Mouse (Mus musculus) embryonic facial prominence, embryonic 15.5 days (tissue): ENCODE results near the gene Nav2. TPM values are rescaled to one million over a fixed set of nuclear protein-coding genes. Genes with fewer than 3 reads are reported as not detected.

Experiments
- ATAC-seq: fragments of 200-750 bp; cut with Nextera tagmentation; 2 replicates; pipeline ENCODE4 v1.8.0; 2017; ENCODE audit warnings: low read depth, moderate TSS enrichment; ENCODE audit not compliant: insufficient number of reproducible peaks, low FRiP score, low TSS enrichment
- H3K27ac ChIP-seq: fragments of 300-500 bp; sonication (generic); replicated peaks from 2 replicates; pipeline ENCODE4 v1.5.1; 2015; ENCODE audit warnings: mild to moderate bottlenecking, inconsistent platforms
- H3K27me3 ChIP-seq: fragments of 300-500 bp; sonication (generic); 2 replicates; pipeline ENCODE4 v1.6.1; 2015; ENCODE audit warnings: inconsistent platforms
- H3K36me3 ChIP-seq: fragments of 300-500 bp; sonication (generic); 2 replicates; pipeline ENCODE4 v1.6.1; 2015; ENCODE audit warnings: mild to moderate bottlenecking, inconsistent platforms
- H3K4me1 ChIP-seq: fragments of 300-500 bp; sonication (generic); 2 replicates; pipeline ENCODE4 v1.6.1; 2015; ENCODE audit warnings: inconsistent platforms
- H3K4me2 ChIP-seq: fragments of 300-500 bp; sonication (generic); replicated peaks from 2 replicates; pipeline ENCODE4 v1.6.1; 2015; ENCODE audit warnings: mild to moderate bottlenecking, inconsistent platforms
- H3K4me3 ChIP-seq: fragments of 300-500 bp; sonication (generic); replicated peaks from 2 replicates; pipeline ENCODE4 v1.5.1; 2015; ENCODE audit warnings: mild to moderate bottlenecking, inconsistent platforms
- H3K9ac ChIP-seq: fragments of 300-500 bp; sonication (generic); 2 replicates; pipeline ENCODE4 v1.6.1; 2015; ENCODE audit warnings: inconsistent platforms
- H3K9me3 ChIP-seq: fragments of 300-500 bp; sonication (generic); replicated peaks from 2 replicates; pipeline ENCODE4 v1.6.1; 2016; ENCODE audit warnings: inconsistent platforms
- WGBS: fragments of 180-500 bp; shearing (Covaris S2); methylation state at CpG from one replicate; pipeline ENCODE4 v1.1.7; 2015; 5-methylcytosine and 5-hydroxymethylcytosine counted together
- polyA plus RNA-seq: library from polyadenylated mRNA; unstranded; fragments of >200 nt; fragmentation: Nextera tagmentation; extraction: Ambion mirVana; gene quantifications from 2 replicates; pipeline ENCODE4 v1.2.1, GENCODE M21; 2015

Nav2 gene
- polyA plus RNA-seq, 1 experiment from 2014 or later = 23.4 TPM

DNA sequence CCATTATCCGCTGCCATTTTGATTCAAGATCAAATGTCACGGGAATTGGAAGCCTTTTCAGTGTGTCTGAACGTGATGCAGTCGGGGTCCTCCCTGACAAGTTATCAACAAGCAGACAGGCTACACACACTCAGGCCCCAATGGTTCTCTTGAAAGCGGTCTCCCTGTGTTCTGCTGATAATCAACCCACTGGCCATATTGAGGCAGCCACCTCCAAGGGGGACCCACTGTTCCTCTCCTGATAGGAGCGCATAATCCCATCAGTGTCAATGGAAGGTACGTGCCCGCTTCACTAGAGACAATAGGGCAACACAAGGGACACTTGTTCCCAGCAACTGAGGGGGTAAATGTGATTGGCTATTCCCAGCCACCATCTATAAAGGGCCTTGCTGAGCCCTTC lies 195.9 kb downstream of the Nav2 start:
- 54% methylated on average over 8 of the region's 8 CpGs for WGBS

DNA sequence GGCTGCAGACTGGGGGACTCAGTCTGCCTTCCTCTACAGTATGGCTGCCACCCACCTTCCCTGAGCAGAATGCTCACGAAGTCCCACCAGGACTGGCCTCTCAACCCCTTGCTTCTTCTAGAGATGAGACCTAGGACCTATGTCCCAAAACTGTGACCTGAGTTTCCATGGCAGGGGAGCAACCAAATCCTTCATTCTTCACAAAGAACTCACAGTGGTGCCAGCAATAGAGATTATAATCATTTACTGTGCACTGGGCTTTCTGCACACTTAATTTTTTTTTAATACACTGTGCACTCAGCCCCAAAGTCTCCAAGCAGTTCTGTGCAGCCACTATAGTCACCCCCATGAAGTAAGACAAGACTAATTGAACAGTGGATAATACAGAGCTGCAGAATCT lies 196.3 kb downstream of the Nav2 start:
- H3K4me3 ChIP-seq = no peak overlapping the region
- 76% methylated on average over 1 of the region's 1 CpGs for WGBS

More for the DNA sequence above, 195.9 kb downstream of the Nav2 start:
- Histone ChIP-seq H3K27ac (no peak overlapping the region), H3K4me3 (no peak overlapping the region), H3K36me3 (no peaks in the 10 kb centered on the region), H3K9ac (no peak overlapping the region), H3K27me3 (no peaks in the 10 kb centered on the region; the same call in 1 of the 2 replicates), H3K9me3 (no peaks in the 10 kb centered on the region), H3K4me2 (no peak overlapping the region), H3K4me1 (no peaks in the 10 kb centered on the region)
- no peak for ATAC-seq

DNA sequence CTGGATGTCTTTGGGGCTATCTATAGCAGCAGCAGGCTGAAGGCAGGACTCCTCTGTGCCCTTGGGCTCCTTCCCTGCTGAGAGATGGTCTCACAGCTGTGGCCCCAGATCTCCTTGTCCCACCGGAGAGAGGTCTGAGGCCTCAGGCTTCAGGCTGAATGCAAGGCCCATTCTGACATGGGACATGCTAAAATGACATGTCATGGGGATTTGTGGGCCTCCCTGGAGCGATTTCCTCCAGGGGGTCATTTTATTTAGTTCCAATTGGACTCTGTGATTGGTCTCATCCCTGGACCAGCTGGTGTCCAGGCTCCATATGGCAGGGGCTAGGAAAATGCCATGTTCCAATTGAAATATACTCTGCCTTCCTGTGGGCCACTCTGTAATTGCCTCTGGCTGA lies 197.0 kb downstream of the Nav2 start:
- Histone ChIP-seq H3K9me3 (no peaks in the 10 kb centered on the region), H3K4me1 (no peaks in the 10 kb centered on the region), H3K9ac (no peak overlapping the region), H3K4me2 (no peak overlapping the region), H3K4me3 (no peak overlapping the region), H3K27me3 (no peaks in the 10 kb centered on the region; the same call in 1 of the 2 replicates), H3K27ac (no peak overlapping the region), H3K36me3 (no peaks in the 10 kb centered on the region)
- ATAC-seq = no peak
- 68% methylated on average over 2 of the region's 2 CpGs for WGBS

More for the DNA sequence above, 196.3 kb downstream of the Nav2 start:
- ATAC-seq = no peak
- H3K27ac ChIP-seq = no peak overlapping the region
- no peak overlapping the region for H3K4me2 ChIP-seq
- no peaks in the 10 kb centered on the region for H3K4me1 ChIP-seq
- H3K27me3 ChIP-seq = no peaks in the 10 kb centered on the region; the same call in 1 of the 2 replicates
- H3K9ac ChIP-seq = no peak overlapping the region
- H3K9me3 ChIP-seq = no peaks in the 10 kb centered on the region
- H3K36me3 ChIP-seq = no peaks in the 10 kb centered on the region

DNA sequence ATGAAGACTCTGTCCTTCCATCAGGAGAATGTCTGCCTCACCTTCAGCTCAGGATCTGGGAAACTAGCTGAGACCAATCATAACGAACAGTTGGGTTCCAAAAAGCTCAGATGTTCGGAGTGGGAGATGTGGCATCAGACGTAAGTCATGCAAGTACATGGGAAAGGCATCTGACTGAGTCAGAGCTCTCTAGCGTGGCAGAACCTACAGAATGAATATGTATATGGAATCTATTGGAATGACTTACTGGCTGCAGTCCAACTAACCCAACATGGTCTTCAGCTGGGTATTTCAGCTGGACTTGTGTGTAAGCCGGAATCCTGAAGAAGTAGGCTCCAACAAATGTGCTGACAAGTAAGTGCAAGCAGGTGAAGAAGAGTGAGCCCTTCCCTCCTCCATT lies 199.6 kb downstream of the Nav2 start:
- no peak overlapping the region for H3K9ac ChIP-seq
- no peaks in the 10 kb centered on the region; the same call in 1 of the 2 replicates for H3K27me3 ChIP-seq
- no peak for ATAC-seq
- no peak overlapping the region for H3K4me2 ChIP-seq
- H3K4me1 ChIP-seq = no peaks in the 10 kb centered on the region
- H3K4me3 ChIP-seq = no peak overlapping the region
- WGBS = 69% methylated on average over 5 of the region's 5 CpGs
- no peaks in the 10 kb centered on the region for H3K36me3 ChIP-seq
- H3K9me3 ChIP-seq = no peaks in the 10 kb centered on the region
- H3K27ac ChIP-seq = no peak overlapping the region

DNA sequence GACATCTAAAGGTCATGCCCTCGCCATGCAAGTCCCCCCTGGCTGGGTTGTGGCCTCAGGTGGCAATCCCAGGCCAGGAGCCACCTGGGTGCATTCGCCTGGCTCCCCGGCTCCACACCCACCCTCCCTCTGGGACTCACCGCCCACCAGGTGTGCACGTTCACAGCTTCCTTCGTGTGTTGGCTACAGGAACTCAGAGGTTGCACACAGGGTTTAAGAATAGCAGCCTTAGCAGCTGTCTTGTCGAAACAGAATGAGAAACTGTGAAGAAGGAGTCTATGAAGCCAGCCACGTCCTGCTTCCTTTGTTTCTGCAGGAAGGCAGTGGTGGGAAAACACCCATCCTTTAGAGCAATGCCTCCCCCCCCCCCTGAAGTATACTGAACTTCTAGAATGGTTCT lies 210.5 kb downstream of the Nav2 start:
- no peak for ATAC-seq
- Histone ChIP-seq H3K9me3 (no peaks in the 10 kb centered on the region), H3K27me3 (peaks cover 45% of the 10 kb centered on the region), H3K4me3 (no peak overlapping the region), H3K36me3 (no peaks in the 10 kb centered on the region), H3K4me1 (no peaks in the 10 kb centered on the region), H3K9ac (no peak overlapping the region), H3K4me2 (no peak overlapping the region), H3K27ac (no peak overlapping the region)
- WGBS = 69% methylated on average over 8 of the region's 8 CpGs

DNA sequence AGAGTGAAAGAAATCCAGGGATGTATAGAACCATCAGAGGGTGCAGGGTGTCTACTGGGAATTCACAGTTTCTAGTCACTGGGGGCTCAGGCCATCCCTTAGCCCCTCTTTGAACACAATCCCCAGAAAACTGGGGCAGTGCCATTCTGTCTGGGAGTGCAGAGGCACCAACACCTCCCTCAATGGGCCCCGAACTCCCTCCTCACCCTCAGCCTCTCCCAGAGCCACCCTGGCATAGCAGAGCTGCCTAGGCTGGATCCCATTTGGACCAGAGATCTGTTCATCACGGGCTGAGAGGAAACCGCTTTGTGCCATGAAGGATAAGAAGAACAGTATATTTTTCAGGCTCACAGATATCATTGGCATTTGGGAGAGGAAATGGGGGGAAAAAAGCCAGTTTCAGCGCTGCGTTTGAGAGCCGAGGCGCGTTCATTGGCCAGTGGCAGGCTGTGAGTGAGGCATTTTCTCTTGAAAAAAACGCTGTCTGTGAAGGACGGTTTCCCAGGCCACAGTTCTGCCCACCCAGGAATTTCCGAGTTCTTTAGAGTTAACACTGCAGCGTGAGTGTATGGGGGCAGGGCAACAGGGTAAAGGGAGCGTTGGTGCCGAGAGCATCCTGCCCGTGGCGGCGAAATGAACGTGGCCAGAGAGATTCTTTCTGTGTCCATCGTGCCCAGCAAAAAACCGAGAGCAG lies 211.4 kb downstream of the Nav2 start:
- no peak for ATAC-seq
- H3K4me3 ChIP-seq = no peak overlapping the region

DNA sequence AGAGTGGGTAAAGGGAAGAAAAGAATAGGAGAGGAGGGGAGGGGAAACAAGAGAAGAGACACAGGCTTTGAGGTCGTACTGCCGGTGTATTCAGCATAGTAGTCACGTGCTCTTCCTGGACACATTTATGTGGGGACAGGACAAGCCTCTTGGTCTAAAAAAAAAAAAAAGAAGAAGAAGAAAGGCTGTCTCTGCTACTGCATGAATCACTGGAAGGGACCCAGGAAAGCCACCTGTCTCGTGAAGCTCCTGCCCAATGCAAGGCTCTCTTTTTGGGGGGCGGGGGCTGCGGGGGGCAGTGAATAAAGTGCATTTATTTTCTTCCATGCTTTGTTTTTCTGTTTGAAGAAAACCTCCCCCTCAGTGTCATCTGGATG lies 212.0 kb downstream of the Nav2 start:
- Histone ChIP-seq H3K9ac (no peak overlapping the region), H3K4me3 (no peak overlapping the region), H3K4me1 (no peaks in the 10 kb centered on the region), H3K27ac (no peak overlapping the region), H3K36me3 (no peaks in the 10 kb centered on the region), H3K4me2 (0 out of 2 replicates have a peak overlapping the region, but pooled peaks have one; percentile 17), H3K27me3 (peaks cover 49% of the 10 kb centered on the region), H3K9me3 (no peaks in the 10 kb centered on the region)
- 51% methylated on average over 6 of the region's 6 CpGs for WGBS
- ATAC-seq = no peak

More for the DNA sequence above, 211.4 kb downstream of the Nav2 start:
- 37% methylated on average over 20 of the region's 20 CpGs for WGBS
- H3K9ac ChIP-seq = no peak overlapping the region
- H3K4me1 ChIP-seq = no peaks in the 10 kb centered on the region
- H3K36me3 ChIP-seq = no peaks in the 10 kb centered on the region
- H3K27ac ChIP-seq = no peak overlapping the region
- H3K27me3 ChIP-seq = peaks cover 49% of the 10 kb centered on the region
- H3K9me3 ChIP-seq = no peaks in the 10 kb centered on the region
- H3K4me2 ChIP-seq = 0 out of 2 replicates have a peak overlapping the region, but pooled peaks have one; percentile 17

DNA sequence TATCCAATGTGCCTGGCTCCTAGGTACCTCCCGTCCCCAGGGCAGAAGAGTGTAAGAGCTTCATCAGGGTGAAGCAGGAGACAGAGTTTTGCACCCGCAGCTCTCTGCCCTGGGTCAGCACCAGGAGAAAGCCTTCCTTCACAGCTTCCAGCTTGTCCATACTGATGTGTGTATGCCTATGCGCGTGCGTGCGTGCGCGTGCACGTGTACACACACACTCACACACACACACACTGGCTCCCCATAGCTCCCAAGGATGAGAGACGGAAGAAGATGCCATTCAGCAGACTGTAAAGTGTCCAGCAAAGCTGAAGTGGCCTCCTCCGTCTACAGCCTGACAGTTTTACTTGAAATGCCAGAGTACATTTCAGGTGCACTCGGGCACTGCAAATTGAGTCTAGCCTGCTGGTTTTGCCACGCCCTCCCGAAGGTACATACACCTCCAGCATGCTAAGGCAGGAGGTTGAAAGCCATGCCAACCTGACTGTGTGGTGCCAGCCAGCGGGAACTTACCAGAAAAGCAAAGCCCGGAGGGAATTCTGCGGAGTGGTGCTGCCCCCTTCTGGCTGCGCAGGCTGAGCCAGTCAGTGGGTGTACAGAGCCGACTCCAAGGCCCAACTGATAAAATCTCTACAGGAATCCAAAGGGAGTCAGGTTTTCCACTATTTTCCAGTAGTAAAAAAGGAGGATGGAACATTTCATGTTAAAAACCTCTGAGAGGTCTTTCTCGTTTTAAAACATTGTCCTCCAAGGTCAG lies 212.6 kb downstream of the Nav2 start:
- WGBS = 40% methylated on average over 20 of the region's 20 CpGs
- Histone ChIP-seq H3K9ac (no peak overlapping the region), H3K27me3 (peaks cover 49% of the 10 kb centered on the region), H3K36me3 (no peaks in the 10 kb centered on the region), H3K9me3 (no peaks in the 10 kb centered on the region), H3K4me3 (no peak overlapping the region), H3K27ac (no peak overlapping the region), H3K4me1 (no peaks in the 10 kb centered on the region), H3K4me2 (no peak overlapping the region)
- ATAC-seq = peak; percentile 64; the same call in 1 of the 2 replicates

DNA sequence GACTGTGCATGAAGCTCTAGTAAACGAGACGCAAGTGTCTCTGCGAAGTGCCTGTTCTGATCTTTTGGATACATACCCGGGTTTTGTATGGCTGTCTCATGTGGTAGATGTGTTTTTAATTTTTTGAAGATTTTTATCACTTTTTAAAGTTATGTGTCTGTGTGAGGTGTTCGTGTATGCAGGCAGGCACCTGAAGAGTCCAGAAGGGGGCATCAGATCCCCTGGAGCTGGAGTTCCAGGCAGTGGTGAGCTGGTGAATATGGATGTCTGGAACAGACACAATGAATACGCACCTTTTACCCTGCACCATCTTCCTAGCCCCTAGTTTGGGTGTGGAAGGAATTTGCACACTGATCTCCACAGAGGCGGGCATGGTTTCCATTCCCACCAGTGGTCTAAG lies 214.0 kb downstream of the Nav2 start:
- no peak overlapping the region for H3K4me3 ChIP-seq
- no peak overlapping the region for H3K9ac ChIP-seq
- no peaks in the 10 kb centered on the region for H3K4me1 ChIP-seq
- ATAC-seq = no peak
- peaks cover 44% of the 10 kb centered on the region for H3K27me3 ChIP-seq
- no peaks in the 10 kb centered on the region for H3K36me3 ChIP-seq
- 63% methylated on average over 7 of the region's 7 CpGs for WGBS
- H3K27ac ChIP-seq = no peak overlapping the region
- H3K4me2 ChIP-seq = no peak overlapping the region
- H3K9me3 ChIP-seq = no peaks in the 10 kb centered on the region

DNA sequence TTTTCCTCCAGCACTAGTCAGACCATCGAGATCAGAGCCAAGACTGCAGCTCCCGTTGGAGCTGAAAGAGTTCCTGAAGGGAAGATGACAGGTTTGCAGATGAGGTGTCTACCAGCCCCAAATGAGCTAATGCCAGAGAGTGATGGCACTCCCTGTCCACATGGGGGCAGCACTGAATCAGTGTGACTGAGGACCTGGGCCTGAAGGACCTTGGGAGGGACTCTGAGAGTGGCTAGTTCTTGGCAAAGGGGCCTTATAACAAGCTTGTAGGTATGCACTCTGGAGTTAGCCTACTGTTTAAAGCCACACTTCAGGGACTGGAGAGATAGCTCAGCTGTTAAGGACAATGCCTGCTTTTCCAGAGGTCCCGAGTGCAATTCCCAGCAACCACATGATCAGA lies 217.0 kb downstream of the Nav2 start:
- WGBS = 32% methylated on average over 3 of the region's 3 CpGs
- H3K4me3 ChIP-seq = no peak overlapping the region
- H3K9ac ChIP-seq = no peak overlapping the region
- H3K4me1 ChIP-seq = no peaks in the 10 kb centered on the region
- H3K27me3 ChIP-seq = peaks cover 21% of the 10 kb centered on the region
- H3K4me2 ChIP-seq = no peak overlapping the region
- H3K9me3 ChIP-seq = no peaks in the 10 kb centered on the region
- no peak for ATAC-seq
- no peak overlapping the region for H3K27ac ChIP-seq
- H3K36me3 ChIP-seq = no peaks in the 10 kb centered on the region

DNA sequence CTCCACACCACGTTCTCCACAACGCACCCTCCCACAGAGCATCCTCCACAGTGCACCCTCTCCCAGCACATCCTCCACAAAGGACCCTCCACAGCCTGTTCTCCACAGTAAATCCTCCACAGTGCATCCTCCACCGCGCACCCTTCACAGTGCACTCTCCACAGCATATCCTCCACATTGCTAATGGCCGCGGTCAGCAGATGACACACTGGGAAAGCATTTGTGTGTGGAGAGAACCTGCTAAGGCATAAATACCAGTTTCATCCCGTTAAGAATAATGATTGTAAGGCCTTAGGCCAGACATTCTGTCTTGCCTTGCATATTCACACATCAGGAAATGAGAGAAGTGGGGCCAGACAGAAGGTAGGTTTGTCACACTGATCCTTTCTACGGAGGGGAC lies 219.7 kb downstream of the Nav2 start:
- H3K4me1 ChIP-seq = peaks cover 4% of the 10 kb centered on the region
- H3K27ac ChIP-seq = no peak overlapping the region
- H3K36me3 ChIP-seq = no peaks in the 10 kb centered on the region
- H3K9ac ChIP-seq = no peak overlapping the region
- H3K9me3 ChIP-seq = no peaks in the 10 kb centered on the region
- peaks cover 8% of the 10 kb centered on the region for H3K27me3 ChIP-seq
- H3K4me3 ChIP-seq = no peak overlapping the region
- 78% methylated on average over 8 of the region's 8 CpGs for WGBS
- ATAC-seq = no peak
- H3K4me2 ChIP-seq = no peak overlapping the region
